9 mouse cellular contexts compared by ENCODE assay signal in genomic region chr7:130982371-130982770, GRCm38 (mm10). TPM values are rescaled to one million over a fixed set of nuclear protein-coding genes. Genes with fewer than 3 reads are reported as not detected.
DNase-seq lines count a peak whose midpoint lies in the region; ATAC-seq lines count a peak whose summit lies in the region.
"Had no signal": no experiment of that assay in that cellular context is flagged by ENCODE, and none has a peak within 500 bp of the region (broad histone marks: within the 10 kb centered on the region; RNA-seq: fewer than 3 reads in every experiment).

No protein-coding gene starts in this region.

- H3K27ac ChIP-seq in stomach, embryonic 15.5 days, result no peak overlapping the region
- H3K27ac ChIP-seq in hindbrain, embryonic 11.5 days (ENCODE audit: low read depth, low read length), result no peak overlapping the region

- H3K4me3 ChIP-seq in stomach, embryonic 15.5 days (replicated peaks), result no peak overlapping the region
- H3K4me3 ChIP-seq in hindbrain, embryonic 11.5 days (ENCODE audit: low read depth, low read length), result no peak overlapping the region
- H3K4me3 ChIP-seq: megakaryocyte, embryonic 14.5 days had no signal

- DNase-seq in heart, postnatal 4 days, result peak; percentile 29
- DNase-seq in heart, adult 9 months (ENCODE audit: low spot score in 2 of 2), result no peak
- peak; percentile 51 for DNase-seq in embryo, embryonic 9.5 days (ENCODE audit: extremely low spot score)
- peak; percentile 31 to 46 for DNase-seq in kidney, postnatal 36 days
- DNase-seq in B cell, adult 2 months, result no peak
- DNase-seq in gastrocnemius, adult 8-10 months (ENCODE audit: low spot score in 2 of 2), result no peak
- no peak for DNase-seq in hindbrain, embryonic 11.5 days (ENCODE audit: low spot score)

- H3K4me2 ChIP-seq in stomach, embryonic 15.5 days, result no peak overlapping the region
- no peak overlapping the region for H3K4me2 ChIP-seq in hindbrain, embryonic 11.5 days (replicated peaks; ENCODE audit: low read depth, low read length)

- peaks cover 17% of the 10 kb centered on the region; the same call in 1 of the 2 replicates for H3K4me1 ChIP-seq in stomach, embryonic 15.5 days
- no peaks in the 10 kb centered on the region for H3K4me1 ChIP-seq in hindbrain, embryonic 11.5 days (replicated peaks; ENCODE audit: control insufficient read depth, insufficient read depth, low read length)
- H3K4me1 ChIP-seq: megakaryocyte, embryonic 14.5 days had no signal

- H3K36me3 ChIP-seq in stomach, embryonic 15.5 days, result no peaks in the 10 kb centered on the region
- no peaks in the 10 kb centered on the region for H3K36me3 ChIP-seq in hindbrain, embryonic 11.5 days (ENCODE audit: control insufficient read depth, insufficient read depth, low read length)

- H3K9me3 ChIP-seq in stomach, embryonic 15.5 days, result no peaks in the 10 kb centered on the region
- H3K9me3 ChIP-seq in hindbrain, embryonic 11.5 days (ENCODE audit: control insufficient read depth, low read length), result no peaks in the 10 kb centered on the region

- H3K27me3 ChIP-seq in stomach, embryonic 15.5 days (replicated peaks), result no peaks in the 10 kb centered on the region
- H3K27me3 ChIP-seq in hindbrain, embryonic 11.5 days (ENCODE audit: control insufficient read depth, insufficient read depth, low read length), result no peaks in the 10 kb centered on the region

- peak; percentile 69; the same call in 1 of the 2 replicates for ATAC-seq in stomach, embryonic 15.5 days (ENCODE audit: insufficient read depth, low FRiP score, low read depth)
- ATAC-seq in hindbrain, embryonic 11.5 days (ENCODE audit: low FRiP score), result no peak

- no peak overlapping the region for H3K9ac ChIP-seq in stomach, embryonic 15.5 days
- H3K9ac ChIP-seq in hindbrain, embryonic 11.5 days (ENCODE audit: low read depth, low read length), result no peak overlapping the region

- 37% methylated on average over 4 of the region's 4 CpGs for WGBS in stomach, embryonic 15.5 days
- WGBS in hindbrain, embryonic 11.5 days, result 60% methylated on average over 4 of the region's 4 CpGs

RNA-seq across cellular contexts. Expression of gene Htra1, which starts 46.5 kb away (rescaled TPM):
- 100 to 1,000 TPM; 125 to 139 TPM for total RNA-seq in heart, postnatal 4 days (2021)
- polyA plus RNA-seq in stomach, embryonic 15.5 days (2015; fragmentation: Nextera tagmentation; extraction: Ambion mirVana), result 23.4 and 27.8 TPM in 2 replicates
- total RNA-seq in gastrocnemius, adult 8-10 months (2022), result 10 to 100 TPM; 33.9 to 51.0 (median 36.5) TPM
- 7.3 and 19.0 TPM in 2 replicates for polyA plus RNA-seq in hindbrain, embryonic 11.5 days (2014; fragmentation: Nextera tagmentation; extraction: Ambion mirVana)

RNA-seq across cellular contexts. Expression of gene Dmbt1, which starts 49.5 kb away (rescaled TPM):
- total RNA-seq in heart, postnatal 4 days (2021), result not detected
- 47.9 and 69.0 TPM in 2 replicates for polyA plus RNA-seq in stomach, embryonic 15.5 days (2015; fragmentation: Nextera tagmentation; extraction: Ambion mirVana)
- total RNA-seq in gastrocnemius, adult 8-10 months (2022), result not detected
- not detected in 2 replicates for polyA plus RNA-seq in hindbrain, embryonic 11.5 days (2014; fragmentation: Nextera tagmentation; extraction: Ambion mirVana)

Comparison
In these comparisons a context has a peak if more than half of its experiments do, and no peak if none do; other contexts are left out.
1. DNase-seq: peak in heart, postnatal 4 days (single experiment), embryo, embryonic 9.5 days (single experiment) and kidney, postnatal 36 days (2 of 2); none in heart, adult 9 months (0 of 2), B cell, adult 2 months (0 of 2), gastrocnemius, adult 8-10 months (0 of 2) and hindbrain, embryonic 11.5 days (single experiment).